In the genomic region with DNA sequence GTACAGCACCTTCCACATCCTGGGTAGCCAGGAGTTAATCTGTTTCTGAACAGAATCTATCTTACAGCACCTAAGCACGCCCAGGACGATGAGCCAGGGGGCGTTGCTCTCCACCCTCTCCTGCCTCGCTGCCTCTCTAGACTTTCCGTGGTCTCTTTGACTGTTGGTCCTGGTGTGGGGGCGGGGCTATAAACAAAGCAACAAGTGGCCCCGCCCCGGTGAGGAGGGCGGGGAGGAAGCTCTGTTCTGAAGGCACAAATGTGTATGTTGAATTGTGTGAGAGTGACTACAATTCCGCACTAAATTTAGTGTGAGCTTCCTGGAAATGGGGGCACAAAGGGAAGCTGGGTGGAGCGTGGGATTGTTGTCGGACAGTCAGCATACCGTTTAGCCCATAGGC, we compare ENCODE assay signal across 7 mouse cellular contexts. TPM values are rescaled to one million over a fixed set of nuclear protein-coding genes. Genes with fewer than 3 reads are reported as not detected.
DNase-seq lines count a peak whose midpoint lies in the region; ATAC-seq and TF ChIP-seq lines count a peak whose summit lies in the region.

No protein-coding gene starts in this region.

- H3K79me2 ChIP-seq in heart, adult 2 months (replicated peaks; ENCODE audit: control insufficient read depth, insufficient read depth, low read length), result peaks cover 2% of the 10 kb centered on the region; the same call in 1 of the 2 replicates

- ATAC-seq in lung, embryonic 15.5 days (ENCODE audit: borderline replicate concordance, extremely low read depth, low FRiP score, low TSS enrichment), result peak; percentile 89

- WGBS in heart, adult 2 months, result 15% methylated on average over 13 of the region's 13 CpGs
- WGBS in lung, embryonic 15.5 days, result 6% methylated on average over 13 of the region's 13 CpGs

- no peaks in the 10 kb centered on the region for H3K9me3 ChIP-seq in lung, embryonic 15.5 days

- peak overlapping the region; percentile 76 for H3K27ac ChIP-seq in heart, adult 2 months
- peak overlapping the region; percentile 25; the same call in 1 of the 2 replicates for H3K27ac ChIP-seq in lung, embryonic 15.5 days

- peaks cover 49% of the 10 kb centered on the region for H3K36me3 ChIP-seq in heart, adult 2 months (ENCODE audit: control insufficient read depth, insufficient read depth, low read length)
- H3K36me3 ChIP-seq in lung, embryonic 15.5 days, result no peaks in the 10 kb centered on the region; the same call in 1 of the 2 replicates

- intact Hi-C loops in heart, adult 2 months (cut with DNase I), result loop anchor here (2.0 kb wide), 2 partner anchors 23 to 33 kb away; no protein-coding TSS in a partner anchor

- TF ChIP-seq CTCF in heart, adult 2 months (IDR thresholded peaks at IDR 0.05), result peak; percentile 58

- no peaks in the 10 kb centered on the region for H3K27me3 ChIP-seq in heart, adult 2 months (ENCODE audit: control insufficient read depth, insufficient read depth, low read length)
- H3K27me3 ChIP-seq in lung, embryonic 15.5 days, result no peaks in the 10 kb centered on the region

- peak; percentile 66 for TF ChIP-seq EP300 in heart, adult 2 months (IDR thresholded peaks at IDR 0.05; ENCODE audit: insufficient read depth, low read depth, low read length)

- no peak overlapping the region for H3K9ac ChIP-seq in heart, adult 2 months (ENCODE audit: low read depth, low read length)
- H3K9ac ChIP-seq in lung, embryonic 15.5 days, result no peak overlapping the region

- TF ChIP-seq POLR2A in heart, adult 2 months (IDR thresholded peaks at IDR 0.05; ENCODE audit: insufficient read depth, low read depth, low read length), result no peak

- peak overlapping the region; percentile 28 for H3K4me3 ChIP-seq in heart, adult 2 months
- H3K4me3 ChIP-seq in lung, embryonic 15.5 days, result peak overlapping the region; percentile 19

- H3K4me1 ChIP-seq in heart, adult 2 months (ENCODE audit: control insufficient read depth, insufficient read depth, low read length), result peaks cover 24% of the 10 kb centered on the region
- peaks cover 10% of the 10 kb centered on the region; the same call in 1 of the 2 replicates for H3K4me1 ChIP-seq in lung, embryonic 15.5 days

- peak overlapping the region; percentile 50 for H3K4me2 ChIP-seq in lung, embryonic 15.5 days

- peak; percentile 66 for DNase-seq in Muller cell, postnatal 12 days (ENCODE audit: inconsistent ontology term)
- peak; percentile 5 for DNase-seq in c-Kit-negative CD71-positive TER-119-positive erythroid progenitor cells, embryonic 14.5 days (ENCODE audit: low read depth, low spot score)
- DNase-seq in heart, adult 2 months, result peak; percentile 76 to 82
- peak; percentile 52 for DNase-seq in kidney, adult 11 months
- DNase-seq in retina, embryonic 14.5 days (ENCODE audit: low spot score), result peak; percentile 63
- peak; percentile 36 to 51 for DNase-seq in urinary bladder, postnatal 36 days (ENCODE audit: low spot score in 2 of 2)

RNA-seq across cellular contexts. Expression of gene Heg1, which starts 30.1 kb away (rescaled TPM):
- 100 to 1,000 TPM; 126 to 148 TPM for total RNA-seq in heart, adult 2 months (2021)
- polyA plus RNA-seq in heart, adult 2 months (2012; rRNA removed), result 60.6 and 123 TPM in 2 replicates
- 21.1 and 25.2 TPM in 2 replicates for polyA plus RNA-seq in lung, embryonic 15.5 days (2015; fragmentation: Nextera tagmentation; extraction: Ambion mirVana)

Comparison
In these comparisons a context has a peak if more than half of its experiments do, and no peak if none do; other contexts are left out.
1. Peak in every context shown above with its lines: DNase-seq, ATAC-seq, H3K4me3 ChIP-seq and H3K27ac ChIP-seq.
2. DNase-seq: peak in every context shown above with its lines; median percentile 79 in heart, adult 2 months; 66 in Muller cell, postnatal 12 days; 63 in retina, embryonic 14.5 days; 52 in kidney, adult 11 months; 44 in urinary bladder, postnatal 36 days; 5 in c-Kit-negative CD71-positive TER-119-positive erythroid progenitor cells, embryonic 14.5 days.